Mouse (Mus musculus) erythroblast, adult 5-6 weeks (primary cell): Measurements from ENCODE around the gene Anxa11. TPM values are rescaled to one million over a fixed set of nuclear protein-coding genes. Genes with fewer than 3 reads are reported as not detected.
"Not testable (repeated sequence)": the region's sequence is repeated elsewhere in the genome, so short reads cannot be mapped to it uniquely, and the experiment has no call there.

Experiments used
- ATAC-seq: replicated peaks from 2 replicates; pipeline ENCODE4 v1.8.0; 2016; ENCODE audit warnings: moderate number of reproducible peaks, mild to moderate bottlenecking, moderate TSS enrichment, inconsistent platforms; ENCODE audit not compliant: poor library complexity, low FRiP score, severe bottlenecking
- total RNA-seq, 2 experiments: library from RNA; stranded (forward) in 1 of 2; stranded (reverse) in 1 of 2; fragments of 150-400 nt in 1 of 2; fragments of 200-764, 138-1000 nt in 1 of 2; gene quantifications; 2 replicates each; pipeline versions ENCODE4 v1.2.3 to v1.2.4; 2015 to 2017; ENCODE audit warnings: low replicate concordance in 2 of 2

Anxa11 gene
- total RNA-seq, 2 experiments from 2014 or later, result 6.8 to 28.2 TPM

DNA sequence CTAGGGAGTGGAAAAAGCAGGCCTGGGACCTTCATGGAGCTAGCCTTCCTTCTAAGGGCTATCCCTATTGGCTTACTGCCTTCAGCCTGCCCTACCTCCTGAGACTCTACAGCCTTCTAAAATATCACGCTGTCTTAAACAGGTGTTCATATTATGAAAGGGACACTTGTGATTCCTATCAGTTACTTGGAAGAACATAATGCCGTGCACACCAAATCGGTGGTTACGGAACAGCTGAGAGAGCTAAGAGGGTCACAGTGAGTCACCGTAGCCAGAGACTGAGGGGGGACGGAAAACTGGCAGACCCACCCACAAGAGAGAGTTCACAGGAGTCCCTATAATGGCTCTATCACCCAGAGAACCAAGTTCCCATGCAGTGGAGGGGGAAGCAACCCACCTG, 24.4 kb downstream of the Anxa11 start:
- no peak for ATAC-seq

DNA sequence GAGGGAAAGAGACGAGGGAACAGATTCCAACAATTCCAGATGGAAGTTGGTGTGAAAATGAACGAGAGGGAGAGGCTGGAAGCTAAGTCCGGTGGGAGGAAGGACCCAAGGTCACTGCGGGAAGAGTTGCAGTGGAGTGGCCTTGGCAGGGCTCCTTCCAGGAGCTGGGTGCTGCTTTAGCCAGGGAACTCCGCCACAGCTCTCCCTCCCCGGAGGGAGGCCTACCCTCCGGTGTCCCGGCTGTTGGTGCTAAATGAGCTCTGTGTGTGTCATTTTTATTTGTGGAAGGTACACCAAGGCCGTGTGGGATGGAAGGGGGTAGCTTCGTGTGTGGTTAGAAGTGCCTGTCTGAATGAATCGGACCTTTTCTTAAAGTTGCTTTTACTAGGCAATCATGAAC, 24.9 kb downstream of the Anxa11 start:
- no peak for ATAC-seq

DNA sequence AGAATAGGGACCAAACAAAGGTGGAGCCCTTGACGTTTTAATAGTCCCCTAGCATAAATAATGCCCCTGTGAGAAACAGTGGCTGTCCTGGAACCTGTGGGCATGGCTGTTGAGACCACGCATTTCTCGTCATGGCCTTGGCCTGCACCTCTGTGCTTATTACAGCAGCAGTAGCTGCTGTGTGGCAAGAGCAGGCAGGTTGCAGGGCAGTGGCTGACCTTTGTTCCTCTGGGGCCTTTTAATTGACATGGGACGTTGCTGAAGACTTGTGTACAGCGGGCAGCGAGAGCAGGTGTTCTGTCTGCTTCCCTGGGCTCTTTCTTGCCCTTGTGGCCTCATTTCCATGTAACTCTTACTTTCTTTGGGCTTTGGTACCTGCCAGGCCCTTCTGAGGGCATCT, 25.9 kb downstream of the Anxa11 start:
- no peak for ATAC-seq

DNA sequence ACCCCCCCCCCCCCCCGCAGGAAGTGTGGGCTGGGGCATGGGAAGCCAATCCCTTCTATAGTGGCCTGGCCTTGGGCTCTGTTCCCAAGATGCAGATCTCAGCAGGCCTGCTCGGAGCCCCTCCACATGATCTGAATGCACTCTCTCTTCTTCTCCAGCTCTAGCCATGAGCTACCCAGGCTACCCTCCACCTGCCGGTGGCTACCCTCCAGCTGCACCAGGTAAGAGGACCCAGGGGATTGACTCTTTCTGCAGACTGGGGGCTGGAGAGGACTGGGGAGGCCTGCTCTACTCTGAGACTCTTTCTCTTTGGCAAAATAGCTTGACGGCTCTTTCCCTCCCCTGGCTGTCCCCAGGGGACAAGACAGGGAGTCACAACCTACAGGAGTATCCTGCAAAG, 26.8 kb downstream of the Anxa11 start:
- no peak for ATAC-seq

DNA sequence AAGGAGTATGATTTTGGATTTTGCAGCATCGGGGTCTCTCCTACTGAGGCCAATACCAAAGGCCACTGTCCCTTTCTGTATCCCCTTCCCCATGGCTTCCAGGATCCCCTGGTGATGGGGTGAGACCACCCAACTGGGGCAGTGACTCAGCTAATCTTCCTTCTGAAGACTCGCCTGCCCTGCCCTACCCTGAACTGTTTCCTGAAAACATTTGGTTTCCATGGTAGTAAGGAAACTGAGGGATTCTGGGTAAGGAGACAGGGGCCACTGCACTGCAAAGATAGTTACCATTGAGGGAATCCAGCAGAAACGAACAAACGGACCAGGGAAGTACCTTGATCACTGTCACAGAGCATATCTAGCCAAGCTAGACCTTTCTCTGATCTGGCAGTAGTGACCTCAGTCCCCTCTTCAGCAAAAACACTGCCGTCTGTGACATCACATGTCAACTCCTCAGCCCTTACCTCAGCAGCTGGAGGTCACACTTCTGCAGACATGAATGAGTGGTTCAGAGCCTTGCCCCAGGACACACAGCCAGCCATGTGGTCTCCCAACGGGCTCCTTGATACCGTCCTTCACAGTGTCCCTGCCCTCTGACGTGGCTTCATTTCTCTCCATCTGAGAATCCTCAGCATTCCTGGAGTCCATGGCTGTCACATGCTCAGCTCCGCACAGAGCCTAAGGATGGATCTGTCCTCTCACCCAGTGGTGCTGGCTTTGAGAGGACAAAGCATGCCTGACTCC, 27.4 kb downstream of the Anxa11 start:
- ATAC-seq, result no peak

DNA sequence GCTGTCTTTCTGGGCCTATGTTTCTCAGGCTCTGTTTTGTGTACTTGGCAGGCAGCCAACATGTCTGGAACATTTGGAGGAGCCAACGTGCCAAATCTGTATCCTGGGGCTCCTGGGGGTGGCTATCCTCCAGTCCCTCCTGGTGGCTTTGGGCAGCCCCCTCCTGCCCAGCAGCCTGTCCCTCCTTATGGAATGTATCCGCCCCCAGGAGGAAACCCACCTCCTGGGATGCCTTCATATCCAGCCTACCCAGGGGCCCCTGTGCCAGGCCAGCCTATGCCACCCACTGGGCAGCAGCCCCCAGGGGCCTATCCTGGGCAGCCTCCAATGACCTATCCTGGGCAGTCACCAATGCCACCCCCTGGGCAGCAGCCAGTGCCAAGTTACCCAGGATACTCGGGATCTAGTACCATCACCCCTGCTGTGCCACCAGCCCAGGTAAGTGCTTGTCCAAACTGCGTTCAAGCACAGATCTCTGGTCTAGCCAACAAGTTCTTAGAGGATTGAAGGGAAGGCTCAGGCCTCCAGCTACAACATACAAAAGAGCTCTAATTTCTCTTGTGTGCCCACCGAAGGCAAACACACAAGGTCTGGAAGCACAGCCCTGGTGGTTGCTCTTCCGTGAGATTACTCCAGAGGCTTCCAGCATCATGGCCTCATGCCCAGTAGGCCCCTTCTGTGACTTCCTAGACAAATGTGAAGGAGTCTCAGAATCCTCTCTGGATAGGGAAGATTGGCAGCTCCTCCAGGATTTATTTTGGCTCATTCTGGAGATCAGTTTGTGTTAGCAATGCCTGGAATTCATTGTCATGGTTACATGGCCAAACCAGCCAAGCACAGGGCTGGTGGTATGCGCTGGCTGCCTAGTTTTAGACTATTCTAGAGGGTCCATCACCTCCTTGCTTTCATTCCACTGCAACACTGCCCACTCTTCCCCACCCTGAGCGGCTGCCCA, 30.8 kb downstream of the Anxa11 start:
- ATAC-seq, result no peak

GRCm38 (mm10) chr14:25876640-25877039, 34.7 kb downstream of the Anxa11 start:
- ATAC-seq, result not testable (repeated sequence)

- not testable (repeated sequence) for ATAC-seq
Measured at GRCm38 (mm10) chr14:25881769-25882168, 39.8 kb downstream of the Anxa11 start.

- ATAC-seq, result not testable (repeated sequence)
Measured at GRCm38 (mm10) chr14:25885886-25886285, 43.9 kb downstream of the Anxa11 start.

GRCm38 (mm10) chr14:25894566-25894965, 52.6 kb downstream of the Anxa11 start:
- not testable (repeated sequence) for ATAC-seq

DNA sequence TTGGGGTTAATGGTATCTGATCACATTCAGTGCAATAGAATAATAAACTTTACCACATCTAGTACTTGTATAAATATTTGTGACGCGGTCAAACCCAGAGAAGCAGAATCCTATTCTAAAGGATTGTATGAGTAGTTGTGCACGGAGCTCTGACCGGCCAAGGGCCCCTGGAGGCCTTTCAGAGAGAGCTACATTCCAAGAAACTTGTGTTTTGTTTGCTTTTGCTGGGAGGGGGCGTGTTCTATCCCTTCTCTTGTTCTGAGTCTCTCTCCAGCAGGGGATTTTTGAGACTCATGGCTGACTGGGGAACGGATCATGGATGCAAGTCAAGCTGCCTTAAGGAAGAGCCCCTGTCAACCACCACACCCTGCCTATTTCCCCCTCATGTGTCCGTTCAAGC, 53.7 kb downstream of the Anxa11 start:
- ATAC-seq, result not testable (repeated sequence)

DNA sequence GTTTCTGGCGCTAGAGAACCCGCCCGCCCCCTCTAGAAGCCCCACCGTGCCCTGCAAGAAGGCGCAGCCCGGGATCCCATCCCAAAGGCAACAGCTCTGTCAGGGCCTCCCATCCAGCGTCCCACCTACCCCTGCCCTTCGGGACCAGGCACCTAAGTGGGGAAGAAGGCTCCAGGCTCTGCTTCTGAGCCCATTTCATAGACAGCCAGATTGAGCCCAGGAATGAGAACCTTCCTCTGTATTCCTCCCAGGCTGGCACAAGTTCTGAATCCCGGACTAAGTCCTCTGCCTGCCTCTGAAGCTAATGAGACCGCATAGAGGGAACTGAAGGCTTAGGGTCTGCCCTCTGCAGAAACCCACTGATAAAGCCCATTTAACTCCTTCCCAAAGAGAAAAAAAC, 61.0 kb downstream of the Anxa11 start, which contains the start of gene Plac9a:
Gene Plac9a, minus strand, starts transcription at position 101 of the 400 bp plus-strand sequence.
- not testable (repeated sequence) for ATAC-seq

DNA sequence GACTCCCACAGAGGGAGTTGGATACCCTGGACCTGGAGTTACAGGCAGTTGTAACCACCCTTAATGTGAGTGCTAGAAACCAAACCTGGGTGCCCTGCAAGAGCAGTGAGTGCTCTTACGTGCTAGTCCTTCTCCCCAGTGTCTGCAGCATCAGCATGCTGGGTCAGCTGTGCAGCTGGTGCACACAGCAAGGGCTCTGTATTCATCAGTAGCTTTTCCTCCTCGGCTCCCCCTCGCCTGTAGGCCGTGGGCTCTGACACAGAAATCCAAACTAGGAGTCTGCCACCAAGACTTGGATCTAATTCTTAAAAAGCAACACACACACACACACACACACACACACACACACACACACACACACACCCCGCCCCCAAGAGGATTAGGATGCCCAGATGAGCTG, 63.3 kb downstream of the Anxa11 start:
- ATAC-seq, result not testable (repeated sequence)

- ATAC-seq, result peak; percentile 70
Measured at GRCm38 (mm10) chr14:25907272-25907671, 65.3 kb downstream of the Anxa11 start.

DNA sequence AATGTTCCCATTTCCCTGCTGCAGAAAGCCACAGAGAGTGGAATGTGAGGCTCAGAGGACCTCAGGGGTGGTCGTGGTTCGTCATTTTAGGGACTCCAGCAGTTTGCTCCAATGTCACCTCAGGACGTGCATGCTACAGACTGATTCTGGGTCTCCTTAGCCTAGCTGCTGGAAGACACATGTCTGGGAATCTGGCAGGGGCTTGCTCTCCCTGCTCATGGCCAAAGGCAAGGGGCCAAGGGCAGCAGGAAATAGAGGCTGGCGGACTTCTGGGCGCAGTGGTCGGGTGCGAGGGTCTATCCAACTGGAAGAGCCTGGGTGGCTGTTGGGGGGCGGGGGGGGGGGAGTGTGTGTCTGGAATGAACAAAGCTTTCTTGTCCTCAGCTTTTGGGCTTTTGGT, 67.0 kb downstream of the Anxa11 start:
- ATAC-seq, result not testable (repeated sequence)

DNA sequence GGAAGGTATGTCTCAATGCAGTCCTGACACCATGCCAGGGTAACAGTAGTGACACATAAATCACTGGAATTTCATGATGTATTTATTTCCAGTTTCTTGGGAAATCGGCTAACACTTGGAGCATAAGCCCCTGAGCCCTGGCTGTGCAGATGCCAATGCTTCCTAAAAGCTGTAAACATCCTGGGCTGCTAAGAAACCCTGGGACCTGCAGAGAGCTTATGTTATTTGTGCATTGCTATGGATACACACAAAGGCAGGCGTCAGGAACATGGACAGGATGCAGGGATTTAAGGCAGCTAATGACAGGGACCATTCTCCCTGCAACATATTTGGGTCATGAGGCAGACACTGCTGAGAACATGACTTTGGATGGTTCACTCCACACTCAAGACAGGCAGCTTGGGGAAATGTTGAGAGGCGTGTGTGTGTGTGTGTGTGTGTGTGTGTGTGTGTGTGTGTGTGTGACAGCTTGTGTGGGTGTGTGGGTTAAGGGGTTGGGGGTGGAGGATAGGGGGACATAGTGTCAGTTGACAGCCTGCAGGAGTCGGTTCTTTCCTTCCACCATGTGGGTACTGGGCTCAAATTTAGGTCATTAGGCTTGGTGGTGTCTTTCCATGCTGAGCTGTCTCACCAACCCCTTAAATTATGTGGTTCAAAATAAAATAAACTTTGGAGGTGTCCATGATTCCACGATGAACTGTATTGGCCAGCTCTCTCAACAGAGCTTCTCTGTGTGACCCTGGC, 76.6 kb downstream of the Anxa11 start:
- not testable (repeated sequence) for ATAC-seq

GRCm38 (mm10) chr14:25926814-25927561, 85.0 kb downstream of the Anxa11 start:
- peak; percentile 51; the same call in 1 of the 2 replicates for ATAC-seq

DNA sequence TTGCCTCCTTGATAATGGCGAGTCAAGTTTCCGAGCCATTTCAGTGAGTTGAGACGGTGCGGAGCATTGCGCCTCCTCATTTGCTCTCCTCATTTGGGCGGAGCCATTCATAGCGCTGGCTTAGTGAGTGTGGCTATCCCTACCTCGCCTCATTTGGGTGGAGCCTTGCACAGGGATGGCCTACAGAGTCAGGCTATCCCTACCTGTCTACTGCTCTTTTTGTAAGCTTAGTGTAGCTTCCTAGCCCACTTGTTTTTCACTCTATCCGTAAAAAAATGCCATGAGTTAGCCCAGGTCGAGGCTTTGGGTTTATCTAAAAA, 85.6 kb downstream of the Anxa11 start, which contains the start of gene Tmem254a:
Gene Tmem254a, minus strand, starts transcription at position 111 of the 320 bp plus-strand sequence.
- peak; percentile 91 for ATAC-seq
